Mouse (Mus musculus): Measurements from ENCODE around the gene Pla1a.

GRCm38 (mm10) chr16:38361933-38362332, 71.0 kb downstream of the Pla1a start, which contains the start of gene Popdc2:
- TF ChIP-seq MAX (IDR thresholded peaks at IDR 0.05; ENCODE audit: low read depth) (no peak), POLR2A (IDR thresholded peaks at IDR 0.05; ENCODE audit: insufficient read length, low read depth) (no peak)

Data from myocyte (in vitro differentiated cells).